Comparison of ENCODE assay signal across 8 mouse cellular contexts in the genomic region with DNA sequence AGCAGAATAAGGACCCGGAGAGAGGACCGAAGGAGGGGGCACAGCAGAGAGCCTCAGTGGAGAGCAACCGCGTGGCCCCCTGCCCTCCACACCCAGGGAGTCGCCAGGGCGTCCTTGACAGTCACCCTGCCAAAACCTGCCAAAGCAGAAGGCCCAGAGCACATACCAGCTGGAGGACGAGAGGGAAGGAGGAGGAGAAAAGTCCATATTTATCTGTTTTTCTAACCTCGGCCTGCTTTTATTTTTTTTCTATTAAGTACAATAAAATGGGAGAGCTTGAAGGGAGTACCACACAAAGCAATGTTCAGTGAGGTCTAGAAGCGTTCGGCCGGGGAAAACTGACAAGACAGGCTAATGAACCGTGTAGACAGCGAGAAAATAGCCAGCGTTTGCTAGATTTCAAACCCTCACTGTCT. TPM values are rescaled to one million over a fixed set of nuclear protein-coding genes. Genes with fewer than 3 reads are reported as not detected.
DNase-seq lines count a peak whose midpoint lies in the region; ATAC-seq lines count a peak whose summit lies in the region.

No protein-coding gene starts in this region.

- no peaks in the 10 kb centered on the region for H3K9me3 ChIP-seq in embryonic facial prominence, embryonic 13.5 days
- H3K9me3 ChIP-seq in hindbrain, embryonic 10.5 days = no peaks in the 10 kb centered on the region
- no peaks in the 10 kb centered on the region for H3K9me3 ChIP-seq in midbrain, embryonic 15.5 days

- peak overlapping the region; percentile 62 for H3K4me2 ChIP-seq in embryonic facial prominence, embryonic 13.5 days
- H3K4me2 ChIP-seq in midbrain, embryonic 15.5 days = peak overlapping the region; percentile 33

- DNase-seq in urinary bladder, adult 2 months (ENCODE audit: low spot score) = peak; percentile 43
- no peak for DNase-seq in urinary bladder, postnatal 10 days (ENCODE audit: low spot score)
- DNase-seq in hindbrain, embryonic 10.5 days (ENCODE audit: low spot score) = peak; percentile 59
- DNase-seq in gastrocnemius, adult 18-20 months (ENCODE audit: low spot score) = no peak
- no peak for DNase-seq in layer of hippocampus, adult 9-10 months (ENCODE audit: low spot score)
- no peak for DNase-seq in layer of hippocampus, postnatal 10 days (ENCODE audit: low spot score in 2 of 2)

- peaks cover 2% of the 10 kb centered on the region; the same call in 1 of the 2 replicates for H3K36me3 ChIP-seq in embryonic facial prominence, embryonic 13.5 days
- peaks cover 60% of the 10 kb centered on the region for H3K36me3 ChIP-seq in hindbrain, embryonic 10.5 days
- H3K36me3 ChIP-seq in midbrain, embryonic 15.5 days (replicated peaks) = no peaks in the 10 kb centered on the region

- H3K4me1 ChIP-seq in embryonic facial prominence, embryonic 13.5 days = peaks cover 28% of the 10 kb centered on the region
- H3K4me1 ChIP-seq in hindbrain, embryonic 10.5 days (replicated peaks) = peaks cover 78% of the 10 kb centered on the region
- H3K4me1 ChIP-seq in midbrain, embryonic 15.5 days = peaks cover 36% of the 10 kb centered on the region

- H3K27me3 ChIP-seq in embryonic facial prominence, embryonic 13.5 days = peaks cover 85% of the 10 kb centered on the region
- H3K27me3 ChIP-seq in hindbrain, embryonic 10.5 days (ENCODE audit: insufficient read depth, poor library complexity, severe bottlenecking) = peaks cover 52% of the 10 kb centered on the region
- peaks cover 19% of the 10 kb centered on the region; the same call in 1 of the 2 replicates for H3K27me3 ChIP-seq in midbrain, embryonic 15.5 days (replicated peaks)

- peak overlapping the region; percentile 25 for H3K4me3 ChIP-seq in embryonic facial prominence, embryonic 13.5 days
- H3K4me3 ChIP-seq in hindbrain, embryonic 10.5 days = peak overlapping the region; percentile 82
- peak overlapping the region; percentile 7; the same call in 1 of the 2 replicates for H3K4me3 ChIP-seq in midbrain, embryonic 15.5 days

- H3K27ac ChIP-seq in embryonic facial prominence, embryonic 13.5 days = 0 out of 2 replicates have a peak overlapping the region, but pooled peaks have one; percentile 33
- H3K27ac ChIP-seq in hindbrain, embryonic 10.5 days = peak overlapping the region; percentile 88
- H3K27ac ChIP-seq in midbrain, embryonic 15.5 days = 0 out of 2 replicates have a peak overlapping the region, but pooled peaks have one; percentile 27

- WGBS in embryonic facial prominence, embryonic 13.5 days = 15% methylated on average over 14 of the region's 14 CpGs
- WGBS in hindbrain, embryonic 10.5 days = 3% methylated on average over 14 of the region's 14 CpGs
- 15% methylated on average over 14 of the region's 14 CpGs for WGBS in midbrain, embryonic 15.5 days

- peak overlapping the region; percentile 61 for H3K9ac ChIP-seq in embryonic facial prominence, embryonic 13.5 days
- H3K9ac ChIP-seq in midbrain, embryonic 15.5 days = peak overlapping the region; percentile 13; the same call in 1 of the 2 replicates

- no peak for ATAC-seq in embryonic facial prominence, embryonic 13.5 days (ENCODE audit: insufficient number of reproducible peaks, insufficient read depth, low FRiP score, low TSS enrichment, low read depth)
- ATAC-seq in midbrain, embryonic 15.5 days (replicated peaks) = no peak

RNA-seq across cellular contexts. Expression of gene Meis1, which starts 8.4 kb away (rescaled TPM):
- 127 and 134 TPM in 2 replicates for polyA plus RNA-seq in urinary bladder, adult 2 months (2012; rRNA removed)
- 47.4 and 59.0 TPM in 2 replicates for polyA plus RNA-seq in embryonic facial prominence, embryonic 13.5 days (2015; fragmentation: Nextera tagmentation; extraction: Ambion mirVana)
- polyA plus RNA-seq in hindbrain, embryonic 10.5 days (2016; fragmentation: Nextera tagmentation; extraction: Ambion mirVana) = 92.9 and 123 TPM in 2 replicates
- polyA plus RNA-seq in midbrain, embryonic 15.5 days (2015; fragmentation: Nextera tagmentation; extraction: Ambion mirVana) = 38.5 and 43.1 TPM in 2 replicates
- 1 to 10 TPM; 3.6 to 4.0 TPM for total RNA-seq in gastrocnemius, adult 18-20 months (2021)
- 1 to 10 TPM; 1.8 to 2.2 TPM for total RNA-seq in layer of hippocampus, postnatal 10 days (2021)

Comparison
In these comparisons a context has a peak if more than half of its experiments do, and no peak if none do; other contexts are left out.
1. DNase-seq: peak in urinary bladder, adult 2 months (single experiment) and hindbrain, embryonic 10.5 days (single experiment); none in urinary bladder, postnatal 10 days (single experiment), gastrocnemius, adult 18-20 months (single experiment), layer of hippocampus, adult 9-10 months (single experiment) and layer of hippocampus, postnatal 10 days (0 of 2).
2. H3K27ac ChIP-seq: peak in every context shown above with its lines; median percentile 88 in hindbrain, embryonic 10.5 days; 33 in embryonic facial prominence, embryonic 13.5 days; 27 in midbrain, embryonic 15.5 days.
3. H3K4me3 ChIP-seq: peak in every context shown above with its lines; median percentile 82 in hindbrain, embryonic 10.5 days; 25 in embryonic facial prominence, embryonic 13.5 days; 7 in midbrain, embryonic 15.5 days.